Mouse (Mus musculus) hindbrain, embryonic 14.5 days (tissue): ENCODE measurements around the gene Txndc9. TPM values are rescaled to one million over a fixed set of nuclear protein-coding genes. Genes with fewer than 3 reads are reported as not detected.

Experiments used
- ATAC-seq: fragments of 200-750 bp; cut with Nextera tagmentation; 2 replicates; pipeline ENCODE4 v1.8.0; 2017; ENCODE audit warnings: moderate number of reproducible peaks, mild to moderate bottlenecking, moderate TSS enrichment, moderate library complexity; ENCODE audit not compliant: low FRiP score
- DNase-seq: peaks from one replicate; pipeline ENCODE4 v3.0.0-alpha.2; 2015; ENCODE audit warnings: low spot score
- H3K27ac ChIP-seq: fragments of 300-500 bp; sonication (generic); 2 replicates; pipeline ENCODE4 v1.5.1; 2014; ENCODE audit warnings: mild to moderate bottlenecking, moderate library complexity
- H3K27me3 ChIP-seq: fragments of 300-500 bp; sonication (generic); 2 replicates; pipeline ENCODE4 v1.6.1; 2014; ENCODE audit warnings: mild to moderate bottlenecking, low read length, mixed read lengths; ENCODE audit not compliant: control insufficient read depth, insufficient read depth
- H3K36me3 ChIP-seq: fragments of 300-500 bp; sonication (generic); replicated peaks from 2 replicates; pipeline ENCODE4 v1.6.1; 2014; ENCODE audit not compliant: control insufficient read depth, insufficient read depth
- H3K4me1 ChIP-seq: fragments of 300-500 bp; sonication (generic); replicated peaks from 2 replicates; pipeline ENCODE4 v1.6.1; 2014; ENCODE audit warnings: antibody characterized with exemption, low read length, mixed read lengths; ENCODE audit not compliant: control insufficient read depth, insufficient read depth
- H3K4me2 ChIP-seq: fragments of 300-500 bp; sonication (generic); replicated peaks from 2 replicates; pipeline ENCODE4 v1.6.1; 2014; ENCODE audit warnings: mild to moderate bottlenecking, moderate library complexity
- H3K4me3 ChIP-seq: fragments of 300-500 bp; sonication (generic); replicated peaks from 2 replicates; pipeline ENCODE4 v1.5.1; 2014; ENCODE audit warnings: mild to moderate bottlenecking, low read length
- H3K9ac ChIP-seq: fragments of 300-500 bp; sonication (generic); 2 replicates; pipeline ENCODE4 v1.6.1; 2014
- H3K9me3 ChIP-seq: fragments of 300-500 bp; sonication (generic); 2 replicates; pipeline ENCODE4 v1.6.1; 2016; ENCODE audit warnings: low read length; ENCODE audit not compliant: control insufficient read depth
- WGBS: fragments of 180-500 bp; shearing (Covaris S2); extraction: QIAGEN DNeasy Blood & Tissue Kit; methylation state at CpG from one replicate; pipeline ENCODE4 v1.1.7; 2014; 5-methylcytosine and 5-hydroxymethylcytosine counted together
- polyA plus RNA-seq: library from polyadenylated mRNA; unstranded; fragments of >200 nt; fragmentation: Nextera tagmentation; extraction: Ambion mirVana; gene quantifications from 2 replicates; pipeline ENCODE4 v1.2.1, GENCODE M21; 2014

Gene Txndc9
- polyA plus RNA-seq, 1 experiment from 2014 or later: 144 TPM

DNA sequence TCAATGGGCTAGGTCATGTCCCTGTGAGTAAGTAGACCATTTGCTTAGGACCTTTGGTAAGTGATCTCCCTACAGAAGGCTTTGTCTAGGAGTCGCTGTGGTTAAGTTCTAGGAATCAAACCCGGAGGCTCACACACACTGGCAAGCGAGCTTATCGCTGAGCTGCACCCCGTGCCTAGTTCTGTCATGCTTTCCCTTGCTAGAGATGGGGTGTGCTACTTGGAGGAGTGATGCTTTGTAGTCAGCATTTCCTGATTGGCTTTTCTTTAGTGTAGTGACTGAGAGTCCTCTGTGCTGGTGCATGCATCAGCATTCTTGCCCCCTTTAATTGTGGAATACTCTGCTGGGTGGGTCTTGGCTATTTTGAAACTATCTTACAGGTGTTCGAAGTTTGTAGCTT is 14.0 kb upstream of the Txndc9 start:
- Histone ChIP-seq H3K9me3 (no peaks in the 10 kb centered on the region), H3K27ac (no peak overlapping the region), H3K4me2 (no peak overlapping the region), H3K36me3 (no peaks in the 10 kb centered on the region), H3K27me3 (no peaks in the 10 kb centered on the region), H3K4me3 (no peak overlapping the region), H3K4me1 (no peaks in the 10 kb centered on the region), H3K9ac (no peak overlapping the region)
- DNase-seq (no peak), ATAC-seq (no peak)
- WGBS: 78% methylated on average over 6 of the region's 6 CpGs

DNA sequence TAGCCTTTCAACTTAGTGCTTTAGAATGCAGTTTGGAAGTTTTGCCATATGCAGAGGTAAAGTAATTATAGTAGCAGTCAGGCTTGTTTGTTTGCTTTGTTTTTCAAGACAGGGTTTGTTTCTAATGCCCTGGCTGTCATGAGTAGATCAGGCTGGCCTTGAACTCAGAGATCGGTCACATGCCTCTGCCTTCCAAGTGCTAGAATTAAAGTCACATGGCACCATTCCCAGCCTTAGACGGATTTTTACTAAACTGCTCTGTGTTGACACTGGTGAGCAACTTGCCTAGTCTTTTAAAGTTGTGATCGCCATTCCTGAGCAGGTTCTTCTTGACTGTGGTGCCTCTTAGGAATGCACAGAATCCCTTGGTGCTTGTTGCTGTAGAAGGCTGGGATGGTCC is 9.0 kb upstream of the Txndc9 start:
- no peak overlapping the region for H3K4me2 ChIP-seq
- H3K27me3 ChIP-seq: no peaks in the 10 kb centered on the region
- no peak overlapping the region for H3K9ac ChIP-seq
- no peak overlapping the region for H3K4me3 ChIP-seq
- no peak overlapping the region for H3K27ac ChIP-seq
- no peak for ATAC-seq
- no peaks in the 10 kb centered on the region for H3K4me1 ChIP-seq
- H3K36me3 ChIP-seq: no peaks in the 10 kb centered on the region
- no peak for DNase-seq
- no peaks in the 10 kb centered on the region for H3K9me3 ChIP-seq
- WGBS: 76% methylated on average over 3 of the region's 3 CpGs

DNA sequence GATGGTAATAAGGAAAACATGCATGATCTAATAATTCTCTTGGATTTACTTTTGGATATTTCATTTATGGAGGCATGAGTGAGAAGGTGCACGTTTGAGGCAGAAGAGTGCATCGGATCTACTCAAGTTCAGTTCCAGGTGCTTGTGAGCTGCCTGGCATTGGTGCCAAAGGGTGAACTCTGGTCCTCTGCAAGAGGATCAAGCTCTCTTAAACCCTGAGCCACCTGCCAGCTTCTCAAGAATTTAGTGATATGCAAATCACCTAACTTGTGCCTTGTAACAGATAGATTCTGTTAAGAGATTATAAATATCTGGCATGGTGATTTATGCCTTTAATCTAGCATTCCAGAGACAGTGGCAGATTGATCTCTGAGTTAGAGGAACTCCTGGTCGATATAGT is 5.4 kb upstream of the Txndc9 start:
- ATAC-seq: no peak
- WGBS: 89% methylated on average over 3 of the region's 3 CpGs

DNA sequence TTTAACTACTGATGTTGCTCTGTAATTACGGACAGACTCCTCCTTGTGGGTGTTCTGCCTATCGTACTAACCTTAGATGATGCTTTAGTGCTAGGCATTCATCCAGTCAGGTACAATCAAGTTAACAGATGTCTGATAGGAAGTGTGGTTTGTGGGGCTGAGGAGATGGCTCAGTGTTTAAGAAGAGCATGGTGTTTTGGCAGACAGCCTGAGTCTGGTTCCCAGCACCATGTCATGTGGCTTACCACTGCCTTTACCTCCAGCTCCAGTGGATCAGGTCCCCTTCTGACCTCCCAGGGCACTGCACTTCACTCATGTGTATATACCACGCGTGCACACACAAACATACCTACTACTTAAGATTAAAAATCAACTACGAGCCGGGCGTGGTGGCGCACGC is 4.3 kb upstream of the Txndc9 start:
- no peaks in the 10 kb centered on the region for H3K36me3 ChIP-seq
- WGBS: 97% methylated on average over 9 of the region's 9 CpGs
- no peak overlapping the region for H3K27ac ChIP-seq
- no peak overlapping the region for H3K4me3 ChIP-seq
- no peak overlapping the region for H3K9ac ChIP-seq
- H3K4me1 ChIP-seq: peaks cover 12% of the 10 kb centered on the region
- DNase-seq (no peak), ATAC-seq (no peak)
- no peaks in the 10 kb centered on the region for H3K9me3 ChIP-seq
- H3K27me3 ChIP-seq: no peaks in the 10 kb centered on the region
- no peak overlapping the region for H3K4me2 ChIP-seq

More for the DNA sequence above, 5.4 kb upstream of the Txndc9 start:
- no peak overlapping the region for H3K4me2 ChIP-seq
- no peak overlapping the region for H3K4me3 ChIP-seq
- no peak overlapping the region for H3K9ac ChIP-seq
- no peaks in the 10 kb centered on the region for H3K27me3 ChIP-seq
- DNase-seq: no peak
- peaks cover 12% of the 10 kb centered on the region for H3K4me1 ChIP-seq
- H3K36me3 ChIP-seq: no peaks in the 10 kb centered on the region
- no peaks in the 10 kb centered on the region for H3K9me3 ChIP-seq
- H3K27ac ChIP-seq: no peak overlapping the region

DNA sequence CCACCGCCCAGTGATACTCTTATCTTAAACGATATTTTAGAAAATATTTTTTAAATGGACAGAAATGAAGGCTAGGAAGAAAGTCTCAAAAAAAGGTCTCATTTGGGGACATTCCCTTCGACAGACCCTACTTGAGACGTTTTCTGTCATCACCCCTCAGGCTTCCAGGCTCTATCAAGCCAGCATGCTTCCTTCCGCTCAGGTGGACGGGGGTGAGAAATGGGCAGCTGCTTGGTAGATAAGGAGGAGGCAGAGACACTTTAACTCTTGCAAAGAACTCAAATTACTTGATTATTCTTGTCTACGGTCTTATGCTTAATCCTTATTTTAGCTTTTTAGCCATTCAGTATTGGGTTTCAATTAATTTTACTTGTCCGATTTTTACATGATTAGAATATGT is 3.2 kb upstream of the Txndc9 start:
- ATAC-seq: no peak
- H3K9me3 ChIP-seq: no peaks in the 10 kb centered on the region
- H3K36me3 ChIP-seq: peaks cover 2% of the 10 kb centered on the region; the same call in 1 of the 2 replicates
- no peak for DNase-seq
- peaks cover 17% of the 10 kb centered on the region for H3K4me1 ChIP-seq
- no peaks in the 10 kb centered on the region for H3K27me3 ChIP-seq
- H3K27ac ChIP-seq: no peak overlapping the region
- no peak overlapping the region for H3K4me3 ChIP-seq
- WGBS: 95% methylated on average over 8 of the region's 8 CpGs
- H3K4me2 ChIP-seq: no peak overlapping the region
- H3K9ac ChIP-seq: no peak overlapping the region

DNA sequence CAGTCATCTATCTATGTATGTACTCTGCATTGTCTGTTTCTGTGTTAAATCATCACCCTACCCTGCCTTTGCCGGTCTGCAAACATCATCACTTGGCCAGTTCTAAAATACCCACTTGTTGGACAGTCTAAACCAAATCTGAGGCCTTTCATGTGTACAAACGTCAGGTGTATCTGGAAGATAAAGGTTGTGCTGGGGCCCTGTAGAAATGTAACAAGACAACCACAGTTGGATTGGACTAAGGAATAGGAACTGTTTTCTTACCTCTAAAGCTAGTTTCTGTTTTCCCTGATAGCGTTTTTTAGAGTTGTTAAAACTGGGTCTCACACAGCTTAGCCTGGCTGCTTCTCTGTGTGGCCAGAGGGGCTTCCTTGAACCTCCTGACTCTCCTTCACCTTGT is 1.9 kb upstream of the Txndc9 start:
- no peaks in the 10 kb centered on the region for H3K9me3 ChIP-seq
- H3K9ac ChIP-seq: no peak overlapping the region
- H3K27ac ChIP-seq: no peak overlapping the region
- DNase-seq (no peak), ATAC-seq (no peak)
- peak overlapping the region; percentile 96; the same call in 1 of the 2 replicates for H3K4me3 ChIP-seq
- H3K4me1 ChIP-seq: peaks cover 18% of the 10 kb centered on the region
- 86% methylated on average over 3 of the region's 3 CpGs for WGBS
- H3K36me3 ChIP-seq: peaks cover 15% of the 10 kb centered on the region
- no peaks in the 10 kb centered on the region for H3K27me3 ChIP-seq
- peak overlapping the region; percentile 85; the same call in 1 of the 2 replicates for H3K4me2 ChIP-seq

DNA sequence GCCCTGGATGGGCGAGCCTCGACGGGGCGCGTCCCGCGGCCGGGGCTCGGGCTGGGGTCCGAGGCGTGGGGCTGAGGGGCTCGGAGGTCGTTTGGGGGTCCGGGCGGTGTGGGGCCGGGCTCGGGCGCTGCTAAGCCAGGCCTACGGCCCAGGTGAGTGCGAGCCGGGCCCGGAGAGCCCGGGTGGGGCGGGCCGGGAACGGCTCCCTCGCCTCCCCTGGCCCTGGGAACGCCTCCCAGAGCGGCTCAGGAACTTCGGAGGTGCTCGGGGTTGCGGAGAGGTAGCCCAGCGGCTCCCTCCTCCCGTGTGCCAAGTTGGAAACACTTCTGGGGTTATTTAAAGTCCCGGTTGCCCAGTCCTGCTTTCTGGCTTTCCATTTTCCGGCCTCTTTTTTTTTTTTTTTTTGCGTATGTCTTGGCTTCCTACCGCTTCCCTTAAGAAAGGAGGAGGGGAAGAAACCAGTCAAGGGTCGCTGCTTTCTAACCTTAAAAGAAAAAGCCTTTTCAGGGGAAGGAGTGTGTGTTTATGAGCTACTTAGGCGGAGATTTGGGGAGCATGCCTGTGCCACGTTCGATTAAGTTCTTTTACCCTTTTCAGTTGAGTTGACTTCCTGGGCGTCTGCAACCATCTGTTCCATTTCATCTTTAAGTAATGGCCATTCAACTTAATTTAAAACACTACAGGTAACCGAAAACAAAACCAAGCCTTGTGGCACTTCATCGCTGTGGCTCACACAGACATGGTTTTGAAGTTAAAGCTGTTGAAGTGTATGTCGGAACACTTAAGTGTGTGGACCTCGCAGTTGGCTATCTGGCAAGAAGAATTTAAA is 892 bp upstream of the Txndc9 start:
- Histone ChIP-seq H3K27ac (peak overlapping the region; percentile 94), H3K27me3 (no peaks in the 10 kb centered on the region), H3K9ac (peak overlapping the region; percentile 91), H3K4me3 (peak overlapping the region; percentile 96), H3K4me1 (peaks cover 18% of the 10 kb centered on the region), H3K4me2 (peak overlapping the region; percentile 85), H3K36me3 (peaks cover 25% of the 10 kb centered on the region), H3K9me3 (no peaks in the 10 kb centered on the region)
- ATAC-seq: peak; percentile 9; the same call in 1 of the 2 replicates
- WGBS: 5% methylated on average over 38 of the region's 47 CpGs
- no peak for DNase-seq

DNA sequence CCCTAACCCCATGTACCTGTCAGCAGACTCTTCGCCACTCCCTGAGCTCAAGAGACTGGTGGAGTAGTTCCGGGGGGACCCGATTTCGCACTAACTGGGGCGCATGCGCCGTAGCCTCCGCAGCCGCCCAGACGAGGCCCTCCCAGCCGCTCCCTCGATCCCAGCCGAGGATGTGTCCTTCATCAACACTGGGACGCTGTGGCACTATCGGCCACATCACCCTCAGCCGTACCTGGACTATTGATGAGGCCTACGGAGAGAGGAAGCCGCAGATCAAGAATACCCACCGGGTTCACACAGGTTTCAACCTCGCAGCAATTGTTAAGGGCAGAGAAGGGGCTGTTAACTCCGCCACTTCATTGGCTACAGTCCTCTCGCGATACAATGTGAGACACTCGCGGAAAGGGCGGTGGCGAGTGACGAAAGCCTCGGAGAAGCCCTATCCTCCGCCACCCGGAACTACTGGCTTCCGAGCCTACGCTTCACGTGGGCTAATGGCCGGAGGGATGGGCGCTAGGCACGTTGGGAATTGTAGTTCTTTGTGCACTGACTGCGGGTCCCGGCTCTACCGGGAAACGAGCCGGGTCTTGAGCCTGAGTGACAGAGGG is 712 bp downstream of the Txndc9 start:
- WGBS: under 1% methylated on average over 42 of the region's 42 CpGs
- peak overlapping the region; percentile 85 for H3K4me2 ChIP-seq
- H3K9ac ChIP-seq: peak overlapping the region; percentile 91
- no peaks in the 10 kb centered on the region for H3K9me3 ChIP-seq
- peak; percentile 99 for DNase-seq
- H3K27ac ChIP-seq: peak overlapping the region; percentile 94
- peaks cover 18% of the 10 kb centered on the region for H3K4me1 ChIP-seq
- peak overlapping the region; percentile 96 for H3K4me3 ChIP-seq
- peaks cover 41% of the 10 kb centered on the region for H3K36me3 ChIP-seq
- no peaks in the 10 kb centered on the region for H3K27me3 ChIP-seq
- ATAC-seq: peak; percentile 96

DNA sequence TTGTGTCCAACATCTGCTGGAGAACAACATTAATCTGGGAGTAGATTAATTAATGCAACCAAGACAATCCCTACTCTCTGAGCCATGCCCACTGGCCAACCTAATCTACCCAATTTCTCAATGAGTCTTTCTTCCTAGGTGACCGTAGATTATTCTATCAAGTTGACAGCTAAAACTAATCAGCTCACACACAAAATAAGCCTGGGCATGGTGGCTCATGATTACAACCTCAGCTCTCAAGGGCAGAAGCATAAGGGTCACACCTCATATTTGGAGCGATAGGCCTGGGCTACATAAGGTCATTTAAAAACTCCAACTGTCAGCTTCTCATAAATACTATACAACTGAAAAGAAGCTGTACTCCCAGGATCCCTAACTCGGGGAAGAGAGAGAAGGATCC is 1.5 kb downstream of the Txndc9 start:
- H3K27ac ChIP-seq: 0 out of 2 replicates have a peak overlapping the region, but pooled peaks have one; percentile 94
- no peak for ATAC-seq
- H3K9ac ChIP-seq: peak overlapping the region; percentile 79

More for the DNA sequence above, 1.5 kb downstream of the Txndc9 start:
- peak overlapping the region; percentile 85 for H3K4me2 ChIP-seq
- DNase-seq: no peak
- 47% methylated on average over 3 of the region's 3 CpGs for WGBS
- peaks cover 18% of the 10 kb centered on the region for H3K4me1 ChIP-seq
- H3K27me3 ChIP-seq: no peaks in the 10 kb centered on the region
- H3K9me3 ChIP-seq: no peaks in the 10 kb centered on the region
- peaks cover 48% of the 10 kb centered on the region for H3K36me3 ChIP-seq
- H3K4me3 ChIP-seq: peak overlapping the region; percentile 96
